25 mouse cellular contexts compared by ENCODE assay signal in genomic region chr10:9652946-9653345, GRCm38 (mm10). TPM values are rescaled to one million over a fixed set of nuclear protein-coding genes. Genes with fewer than 3 reads are reported as not detected.
DNase-seq lines count a peak whose midpoint lies in the region; ATAC-seq and TF ChIP-seq lines count a peak whose summit lies in the region.
"Had no signal": no experiment of that assay in that cellular context is flagged by ENCODE, and none has a peak within 500 bp of the region (broad histone marks: within the 10 kb centered on the region; RNA-seq: fewer than 3 reads in every experiment).

No protein-coding gene starts in this region.

- no peak for TF ChIP-seq CTCF in forebrain, postnatal 0 days (IDR thresholded peaks at IDR 0.05; ENCODE audit: low read depth)
- TF ChIP-seq CTCF in brain, embryonic 14.5 days (IDR thresholded peaks at IDR 0.05; ENCODE audit: borderline replicate concordance, extremely low read depth, insufficient read depth, insufficient read length): no peak

- H3K4me1 ChIP-seq in forebrain, embryonic 14.5 days (ENCODE audit: control insufficient read depth, insufficient read depth, low read length): no peaks in the 10 kb centered on the region; the same call in 1 of the 2 replicates
- peaks cover 31% of the 10 kb centered on the region for H3K4me1 ChIP-seq in forebrain, embryonic 10.5 days
- H3K4me1 ChIP-seq in forebrain, postnatal 0 days (ENCODE audit: insufficient read depth): peaks cover 9% of the 10 kb centered on the region; the same call in 1 of the 2 replicates
- H3K4me1 ChIP-seq in forebrain, embryonic 11.5 days (replicated peaks; ENCODE audit: control insufficient read depth, insufficient read depth, low read length): peaks cover 4% of the 10 kb centered on the region; the same call in 1 of the 2 replicates
- H3K4me1 ChIP-seq in midbrain, embryonic 11.5 days (ENCODE audit: control insufficient read depth, insufficient read depth, low read length): 0 out of 2 replicates have a peak, but pooled peaks cover 2% of the 10 kb centered on the region
- peaks cover 16% of the 10 kb centered on the region for H3K4me1 ChIP-seq in midbrain, embryonic 14.5 days (ENCODE audit: control insufficient read depth, insufficient read depth, low read length)

- H3K4me2 ChIP-seq in forebrain, embryonic 14.5 days (ENCODE audit: low read length): no peak overlapping the region
- no peak overlapping the region for H3K4me2 ChIP-seq in forebrain, postnatal 0 days (ENCODE audit: low read depth)
- H3K4me2 ChIP-seq in forebrain, embryonic 11.5 days (ENCODE audit: low read depth, low read length, severe bottlenecking): no peak overlapping the region
- H3K4me2 ChIP-seq in midbrain, embryonic 11.5 days: no peak overlapping the region
- H3K4me2 ChIP-seq in midbrain, embryonic 14.5 days (ENCODE audit: low read length): no peak overlapping the region

- TF ChIP-seq POLR2A in brain, embryonic 14.5 days (IDR thresholded peaks at IDR 0.05; ENCODE audit: borderline replicate concordance, extremely low read depth, insufficient read depth, insufficient read length, poor library complexity, severe bottlenecking): no peak

- no peak overlapping the region for H3K27ac ChIP-seq in forebrain, embryonic 14.5 days (ENCODE audit: low read depth, low read length)
- H3K27ac ChIP-seq in forebrain, embryonic 10.5 days: no peak overlapping the region
- no peak overlapping the region for H3K27ac ChIP-seq in forebrain, postnatal 0 days (ENCODE audit: low read depth, low read length)
- no peak overlapping the region for H3K27ac ChIP-seq in forebrain, embryonic 11.5 days (ENCODE audit: low read depth, low read length)
- H3K27ac ChIP-seq in midbrain, embryonic 11.5 days (ENCODE audit: low read depth, low read length): no peak overlapping the region
- no peak overlapping the region for H3K27ac ChIP-seq in midbrain, embryonic 14.5 days (replicated peaks; ENCODE audit: low read depth, low read length)

- H3K9ac ChIP-seq in forebrain, embryonic 14.5 days (ENCODE audit: low read length): no peak overlapping the region
- no peak overlapping the region for H3K9ac ChIP-seq in forebrain, postnatal 0 days
- no peak overlapping the region for H3K9ac ChIP-seq in forebrain, embryonic 11.5 days (ENCODE audit: low read length)
- no peak overlapping the region for H3K9ac ChIP-seq in midbrain, embryonic 11.5 days (ENCODE audit: low read length)
- no peak overlapping the region for H3K9ac ChIP-seq in midbrain, embryonic 14.5 days (replicated peaks; ENCODE audit: low read length)

- H3K4me3 ChIP-seq in forebrain, embryonic 14.5 days (ENCODE audit: low read depth, low read length): no peak overlapping the region
- no peak overlapping the region for H3K4me3 ChIP-seq in forebrain, embryonic 10.5 days
- H3K4me3 ChIP-seq in forebrain, postnatal 0 days (ENCODE audit: low read depth, low read length): no peak overlapping the region
- H3K4me3 ChIP-seq in forebrain, embryonic 11.5 days (ENCODE audit: low read depth, low read length): no peak overlapping the region
- no peak overlapping the region for H3K4me3 ChIP-seq in midbrain, embryonic 11.5 days (ENCODE audit: low read depth, low read length)
- no peak overlapping the region for H3K4me3 ChIP-seq in midbrain, embryonic 14.5 days (replicated peaks; ENCODE audit: low read depth, low read length)

- H3K9me3 ChIP-seq in forebrain, embryonic 14.5 days (replicated peaks; ENCODE audit: control insufficient read depth, low read length): no peaks in the 10 kb centered on the region
- H3K9me3 ChIP-seq in forebrain, embryonic 10.5 days: no peaks in the 10 kb centered on the region
- no peaks in the 10 kb centered on the region for H3K9me3 ChIP-seq in forebrain, postnatal 0 days (ENCODE audit: low read length)
- H3K9me3 ChIP-seq in forebrain, embryonic 11.5 days (ENCODE audit: control insufficient read depth, low read length): no peaks in the 10 kb centered on the region
- no peaks in the 10 kb centered on the region for H3K9me3 ChIP-seq in midbrain, embryonic 11.5 days (ENCODE audit: control insufficient read depth, low read length)
- H3K9me3 ChIP-seq in midbrain, embryonic 14.5 days (ENCODE audit: control insufficient read depth, low read length): no peaks in the 10 kb centered on the region
- H3K9me3 ChIP-seq: G1E had no signal

- peak; percentile 46 for DNase-seq in forebrain, embryonic 14.5 days (ENCODE audit: low spot score)
- DNase-seq in forebrain, embryonic 10.5 days (ENCODE audit: extremely low spot score, low spot score): no peak
- no peak for DNase-seq in forebrain, postnatal 0 days
- DNase-seq in forebrain, embryonic 11.5 days (ENCODE audit: low spot score): no peak
- DNase-seq in midbrain, embryonic 11.5 days (ENCODE audit: low spot score, missing footprints): no peak
- DNase-seq in midbrain, embryonic 14.5 days: no peak
- peak; percentile 62 for DNase-seq in brain, embryonic 14.5 days (ENCODE audit: low read depth)
- DNase-seq in left cerebral cortex, adult 9 months (ENCODE audit: low spot score in 2 of 2): no peak
- DNase-seq: adrenal gland, adult 2 months; adrenal gland, adult 8-10 months; adrenal gland, postnatal 10 days; adrenal gland, postnatal 14 days; adrenal gland, postnatal 25 days; adrenal gland, postnatal 36 days; B cell, adult 2 months; cerebellum, adult 11 months; cerebellum, adult 11-12 months; cerebellum, adult 18-20 months had no signal

- no peaks in the 10 kb centered on the region for H3K36me3 ChIP-seq in forebrain, embryonic 14.5 days (ENCODE audit: control insufficient read depth, insufficient read depth, low read length)
- no peaks in the 10 kb centered on the region for H3K36me3 ChIP-seq in forebrain, embryonic 10.5 days (replicated peaks)
- no peaks in the 10 kb centered on the region for H3K36me3 ChIP-seq in forebrain, postnatal 0 days (ENCODE audit: insufficient read depth)
- H3K36me3 ChIP-seq in forebrain, embryonic 11.5 days (ENCODE audit: control insufficient read depth, insufficient read depth, low read length): no peaks in the 10 kb centered on the region; the same call in 1 of the 2 replicates
- no peaks in the 10 kb centered on the region for H3K36me3 ChIP-seq in midbrain, embryonic 11.5 days (ENCODE audit: control insufficient read depth, insufficient read depth, low read length)
- no peaks in the 10 kb centered on the region for H3K36me3 ChIP-seq in midbrain, embryonic 14.5 days (ENCODE audit: control insufficient read depth, insufficient read depth, low read length)
- H3K36me3 ChIP-seq: G1E had no signal

- no peaks in the 10 kb centered on the region for H3K27me3 ChIP-seq in forebrain, embryonic 14.5 days (replicated peaks; ENCODE audit: control insufficient read depth, insufficient read depth, low read length)
- no peaks in the 10 kb centered on the region for H3K27me3 ChIP-seq in forebrain, embryonic 10.5 days (ENCODE audit: poor library complexity, severe bottlenecking)
- no peaks in the 10 kb centered on the region for H3K27me3 ChIP-seq in forebrain, postnatal 0 days (ENCODE audit: insufficient read depth, low read length)
- no peaks in the 10 kb centered on the region for H3K27me3 ChIP-seq in forebrain, embryonic 11.5 days (ENCODE audit: control insufficient read depth, insufficient read depth, low read length)
- no peaks in the 10 kb centered on the region for H3K27me3 ChIP-seq in midbrain, embryonic 11.5 days (ENCODE audit: control insufficient read depth, insufficient read depth, low read length)
- H3K27me3 ChIP-seq in midbrain, embryonic 14.5 days (ENCODE audit: control insufficient read depth, insufficient read depth, low read length): no peaks in the 10 kb centered on the region
- H3K27me3 ChIP-seq: CH12.LX had no signal

- peak; percentile 53; the same call in 1 of the 2 replicates for ATAC-seq in forebrain, embryonic 14.5 days
- ATAC-seq in forebrain, postnatal 0 days: peak; percentile 48; the same call in 1 of the 2 replicates
- no peak for ATAC-seq in forebrain, embryonic 11.5 days (replicated peaks; ENCODE audit: low FRiP score)
- ATAC-seq in midbrain, embryonic 11.5 days (ENCODE audit: low FRiP score): 0 out of 2 replicates have a peak, but pooled peaks have one; percentile 11
- ATAC-seq in midbrain, embryonic 14.5 days (ENCODE audit: low FRiP score, low TSS enrichment): no peak
- ATAC-seq: activated CD4-positive, CD25-positive, alpha-beta regulatory T cell, adult 4 months; CD4-positive, CD25-positive, alpha-beta regulatory T cell, adult 4 months; Patski had no signal

- WGBS in forebrain, embryonic 14.5 days: 42% methylated on average over 5 of the region's 5 CpGs
- WGBS in forebrain, embryonic 10.5 days: 55% methylated on average over 5 of the region's 5 CpGs
- 49% methylated on average over 5 of the region's 5 CpGs for WGBS in forebrain, postnatal 0 days
- WGBS in forebrain, embryonic 11.5 days: 61% methylated on average over 5 of the region's 5 CpGs
- 43% methylated on average over 5 of the region's 5 CpGs for WGBS in midbrain, embryonic 11.5 days
- 38% methylated on average over 5 of the region's 5 CpGs for WGBS in midbrain, embryonic 14.5 days

RNA-seq across cellular contexts. Expression of gene Samd5, which starts 22.1 kb away (rescaled TPM):
- 2.5 and 3.8 TPM in 2 replicates for polyA plus RNA-seq in forebrain, embryonic 14.5 days (2014; fragmentation: Nextera tagmentation; extraction: Ambion mirVana)
- polyA plus RNA-seq in forebrain, embryonic 10.5 days (2016; fragmentation: Nextera tagmentation; extraction: Ambion mirVana): 4.6 and 4.7 TPM in 2 replicates
- total RNA-seq in forebrain, postnatal 0 days (2014; rRNA removed): 9.8 and 12.8 TPM in 2 replicates
- 1.9 and 4.1 TPM in 2 replicates for polyA plus RNA-seq in forebrain, postnatal 0 days (2015; fragmentation: Nextera tagmentation; extraction: Ambion mirVana)
- polyA plus RNA-seq in forebrain, embryonic 11.5 days (2014; fragmentation: Nextera tagmentation; extraction: Ambion mirVana): 7.3 and 7.4 TPM in 2 replicates
- 8.0 and 8.4 TPM in 2 replicates for polyA plus RNA-seq in midbrain, embryonic 11.5 days (2014; fragmentation: Nextera tagmentation; extraction: Ambion mirVana)
- 9.1 and 9.3 TPM in 2 replicates for polyA plus RNA-seq in midbrain, embryonic 14.5 days (2014; fragmentation: Nextera tagmentation; extraction: Ambion mirVana)
- 5.4 and 11.1 TPM in 2 replicates for polyA plus RNA-seq in brain, embryonic 14.5 days (2012; rRNA removed)
- total RNA-seq: CH12.LX, MEL had no signal
- polyA plus RNA-seq: activated CD4-positive, CD25-positive, alpha-beta regulatory T cell, adult 4 months; C2C12; CD4-positive, CD25-positive, alpha-beta regulatory T cell, adult 4 months; G1E had no signal

Comparison
In these comparisons a context has a peak if more than half of its experiments do, and no peak if none do; other contexts are left out.
1. ATAC-seq: peak in forebrain, embryonic 14.5 days (single experiment), forebrain, postnatal 0 days (single experiment) and midbrain, embryonic 11.5 days (single experiment); none in forebrain, embryonic 11.5 days (single experiment) and midbrain, embryonic 14.5 days (single experiment).
2. DNase-seq: peak in forebrain, embryonic 14.5 days (single experiment) and brain, embryonic 14.5 days (single experiment); none in forebrain, embryonic 10.5 days (single experiment), forebrain, postnatal 0 days (single experiment), forebrain, embryonic 11.5 days (single experiment), midbrain, embryonic 11.5 days (single experiment), midbrain, embryonic 14.5 days (single experiment) and left cerebral cortex, adult 9 months (0 of 2).